Mouse (Mus musculus) ovary, postnatal 10 days (tissue): Measurements from ENCODE around the gene Ptpn23.
A peak's percentile ranks its signal among the peaks of the same experiment; 100 is the strongest.
"Not testable (repeated sequence)": the region's sequence is repeated elsewhere in the genome, so short reads cannot be mapped to it uniquely, and the experiment has no call there.

Experiments
- DNase-seq: peaks from one replicate; pipeline ENCODE4 v3.0.0; 2022; ENCODE audit warnings: low spot score

Ptpn23 gene

GRCm38 (mm10) chr9:110408099-110408773, at the start of gene Ptpn23:
Ptpn23 (minus strand) TSS chr9:110408213.
- peak; percentile 79 for DNase-seq

GRCm38 (mm10) chr9:110452523-110452922, 44.5 kb upstream of the Ptpn23 start:
- DNase-seq: no peak

DNA sequence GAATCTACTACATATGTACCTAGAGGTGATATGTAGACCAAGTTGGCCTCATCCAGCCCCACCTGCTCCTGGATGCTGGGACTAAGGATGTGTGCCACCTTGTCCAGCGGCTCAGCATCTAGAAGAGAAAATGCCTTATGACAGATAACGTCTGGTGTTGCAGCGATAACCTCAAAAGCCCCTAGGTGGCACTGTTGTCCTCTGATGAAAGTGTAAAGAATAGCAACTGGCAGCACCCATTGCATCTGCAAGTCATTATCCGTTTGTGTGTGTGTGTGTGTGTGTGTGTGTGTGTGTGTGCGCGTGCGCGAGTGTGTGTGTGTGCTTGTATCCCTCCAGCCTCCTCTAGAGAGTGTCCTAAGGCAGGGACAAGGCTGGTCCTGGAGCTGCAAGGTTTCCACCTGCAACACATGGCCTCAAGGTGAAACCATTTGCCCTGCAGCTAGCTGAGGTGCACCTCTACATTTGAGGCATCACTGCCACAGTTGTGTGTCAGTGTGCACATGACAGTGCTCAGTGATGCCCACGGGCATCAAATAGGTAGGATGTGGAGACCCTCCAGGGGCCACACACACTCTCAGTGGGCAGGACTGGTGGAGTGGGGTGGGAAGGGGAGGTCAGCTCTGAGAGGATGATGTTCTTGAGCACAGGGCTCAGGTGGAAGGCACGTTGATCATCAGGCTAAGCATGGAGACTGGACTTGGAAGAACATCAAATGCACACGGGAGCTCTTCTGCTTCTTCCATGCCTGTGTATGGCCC, 41.0 kb upstream of the Ptpn23 start:
- peak; percentile 19 for DNase-seq

DNA sequence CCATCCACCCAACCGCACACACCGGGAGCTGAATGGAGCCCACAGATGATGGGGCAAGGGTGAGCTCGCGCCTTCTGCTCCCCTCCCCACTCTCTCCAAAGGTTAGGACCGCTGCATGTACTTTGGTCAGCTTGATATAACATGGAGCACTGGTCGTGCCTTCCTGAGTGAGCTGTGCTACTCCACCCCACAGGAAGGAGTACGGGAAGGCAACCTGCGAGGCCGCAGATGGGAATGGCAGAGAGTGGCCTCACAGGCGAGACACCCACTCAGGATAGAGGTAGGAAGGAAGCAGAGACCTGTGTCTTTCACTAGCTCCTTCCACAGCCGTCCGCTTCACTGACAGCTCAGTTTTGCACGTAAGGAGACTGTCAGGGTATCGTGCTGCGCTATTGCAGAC, 40.3 kb upstream of the Ptpn23 start:
- no peak for DNase-seq

GRCm38 (mm10) chr9:110440559-110440958, 32.5 kb upstream of the Ptpn23 start:
- DNase-seq: no peak

DNA sequence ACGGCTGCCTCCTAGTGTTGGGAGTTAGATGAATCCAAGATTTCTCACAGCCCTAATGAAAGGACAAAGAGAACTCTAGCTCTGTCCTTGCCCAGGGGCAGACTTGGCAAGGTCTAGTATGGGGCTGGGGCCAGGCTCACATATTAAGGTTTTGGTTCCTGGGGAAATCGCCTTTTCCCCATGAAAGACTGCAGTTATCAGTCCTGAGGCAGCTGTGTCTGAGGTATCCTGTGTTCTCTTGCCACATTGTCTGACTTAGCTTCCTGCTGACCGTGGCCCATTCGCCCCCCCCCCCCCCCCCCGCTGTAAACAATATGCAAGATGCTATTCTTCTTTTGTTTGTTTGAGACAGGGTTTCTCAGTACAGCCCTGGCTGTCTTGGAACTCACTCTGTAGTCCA, 32.0 kb upstream of the Ptpn23 start:
- no peak for DNase-seq

GRCm38 (mm10) chr9:110436041-110436440, 28.0 kb upstream of the Ptpn23 start:
- DNase-seq: no peak

GRCm38 (mm10) chr9:110433045-110433444, 25.0 kb upstream of the Ptpn23 start:
- DNase-seq: no peak

DNA sequence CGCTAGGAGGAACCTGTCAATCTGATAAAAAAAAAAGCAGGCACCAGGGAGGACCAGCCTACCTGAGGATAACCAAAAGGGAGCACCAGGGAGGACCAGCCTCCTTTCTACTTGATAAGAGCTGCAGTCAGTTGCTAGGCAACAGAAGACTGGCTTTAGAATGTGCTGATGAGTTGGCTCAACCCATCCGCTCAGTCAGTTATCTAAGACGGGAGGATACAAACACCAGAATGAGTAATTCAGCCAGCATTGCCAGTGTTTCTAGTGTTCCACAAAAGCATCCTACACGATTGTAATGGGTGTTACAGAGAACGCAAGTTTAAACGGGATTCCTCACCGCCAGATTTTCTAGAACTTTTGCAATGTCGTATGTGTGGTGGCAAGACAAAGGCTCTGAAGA, 23.2 kb upstream of the Ptpn23 start:
- DNase-seq: no peak

GRCm38 (mm10) chr9:110419511-110420112, 11.6 kb upstream of the Ptpn23 start, which contains the start of gene Ngp:
Ngp (plus strand) TSS chr9:110419747.
- no peak for DNase-seq

DNA sequence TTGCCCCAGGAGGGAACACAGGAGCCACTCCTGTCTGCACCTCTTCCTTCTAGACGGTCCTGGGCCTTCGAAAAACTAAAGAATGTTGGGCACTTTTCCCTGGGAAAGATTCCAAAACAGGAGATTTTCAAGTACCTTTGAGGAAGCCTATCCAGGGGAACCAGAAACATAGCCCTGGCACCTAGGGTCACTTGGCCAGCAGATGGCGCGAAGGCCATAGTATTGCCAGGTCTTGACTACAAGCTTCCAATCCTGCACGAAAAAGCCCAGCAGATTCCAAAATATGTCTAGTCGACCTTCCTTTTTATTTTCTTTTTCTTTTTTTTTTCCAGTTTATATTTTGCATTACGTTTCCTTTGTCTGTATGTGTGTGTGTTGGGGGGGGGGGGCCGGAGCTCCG, 5.8 kb upstream of the Ptpn23 start:
- no peak for DNase-seq

- no peak for DNase-seq
These were observed 4.9 kb upstream of the Ptpn23 start for GRCm38 (mm10) chr9:110412926-110413325.

- peak; percentile 37 for DNase-seq
These were observed 3.2 kb upstream of the Ptpn23 start for GRCm38 (mm10) chr9:110410908-110411887.

DNA sequence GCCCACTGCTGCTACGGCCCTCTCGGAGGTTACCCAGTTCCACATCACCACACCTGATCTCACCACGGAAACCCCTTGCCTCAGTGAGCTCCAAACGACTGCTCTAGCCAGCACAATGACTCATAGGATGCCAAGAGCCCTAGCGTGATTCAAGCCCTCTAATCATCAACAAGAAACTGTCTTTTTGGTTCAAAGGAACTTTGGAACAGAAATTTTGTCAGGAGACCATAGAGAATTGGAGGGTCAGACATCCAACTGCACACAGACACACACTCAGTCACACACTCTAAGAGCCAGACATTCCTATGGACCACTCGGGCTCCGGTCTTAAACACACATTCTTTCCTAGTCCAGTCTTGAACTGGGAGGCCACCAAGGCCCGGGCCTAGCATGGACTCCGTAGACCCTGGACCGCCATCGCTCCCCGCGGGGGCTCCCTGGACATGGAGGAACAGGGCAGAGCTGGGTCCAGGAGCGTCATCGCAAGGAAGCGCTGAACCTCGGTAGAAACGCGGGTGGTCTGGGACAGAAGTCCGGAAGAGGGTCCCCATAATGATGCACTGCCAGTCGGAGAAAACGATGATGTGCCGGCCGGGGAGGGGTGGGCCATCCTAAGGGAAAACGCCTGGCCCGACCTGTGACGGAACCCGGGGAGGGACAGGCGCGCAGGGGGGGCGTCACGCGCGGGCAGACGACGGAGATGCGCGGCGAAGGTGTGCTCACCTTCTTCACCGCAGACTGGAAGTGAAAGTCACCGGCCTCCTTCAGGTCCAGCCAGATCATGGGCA, 508 bp downstream of the Ptpn23 start:
- peak; percentile 31 for DNase-seq

- DNase-seq: not testable (repeated sequence)
These were observed 4.8 kb downstream of the Ptpn23 start for GRCm38 (mm10) chr9:110403240-110403639.

DNA sequence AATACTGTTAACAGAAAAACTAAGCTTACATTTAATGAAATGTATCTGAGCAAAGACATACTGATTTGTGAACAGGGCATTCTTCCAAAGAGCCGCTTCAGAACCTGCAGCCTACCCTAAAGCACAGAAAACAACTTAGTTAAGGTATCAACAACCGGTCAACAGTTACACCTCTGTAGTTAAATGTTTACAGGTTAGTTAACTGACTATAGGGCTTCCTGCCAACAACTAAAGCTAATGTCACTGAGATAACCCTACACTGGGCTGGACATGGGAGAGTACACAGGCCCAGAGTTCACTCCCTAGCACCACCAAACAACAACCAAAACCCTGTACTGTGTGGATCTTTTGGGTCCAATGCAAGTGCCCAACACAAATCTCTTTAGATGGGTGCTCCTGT, 5.3 kb downstream of the Ptpn23 start:
- no peak for DNase-seq

GRCm38 (mm10) chr9:110400650-110401049, 7.4 kb downstream of the Ptpn23 start:
- no peak for DNase-seq

DNA sequence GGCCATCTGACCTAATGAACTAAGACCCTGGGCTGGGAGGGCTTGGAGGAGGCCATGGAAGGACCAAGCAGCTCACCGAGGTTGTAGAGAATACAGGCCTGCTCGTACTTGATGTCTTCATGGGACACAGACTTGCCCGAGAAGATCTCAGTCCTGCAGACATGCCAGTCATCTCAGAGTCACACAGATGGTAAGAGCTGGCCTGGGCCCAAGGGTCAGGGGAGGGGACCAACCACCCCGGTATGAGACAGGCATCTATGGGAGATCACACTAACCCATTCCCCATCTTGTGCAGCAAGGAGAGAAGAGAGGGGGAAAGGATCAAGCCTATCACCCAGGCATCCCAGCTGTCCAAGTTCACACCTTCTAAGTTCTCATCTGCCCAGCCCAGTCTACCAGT, 14.7 kb downstream of the Ptpn23 start:
- no peak for DNase-seq

DNA sequence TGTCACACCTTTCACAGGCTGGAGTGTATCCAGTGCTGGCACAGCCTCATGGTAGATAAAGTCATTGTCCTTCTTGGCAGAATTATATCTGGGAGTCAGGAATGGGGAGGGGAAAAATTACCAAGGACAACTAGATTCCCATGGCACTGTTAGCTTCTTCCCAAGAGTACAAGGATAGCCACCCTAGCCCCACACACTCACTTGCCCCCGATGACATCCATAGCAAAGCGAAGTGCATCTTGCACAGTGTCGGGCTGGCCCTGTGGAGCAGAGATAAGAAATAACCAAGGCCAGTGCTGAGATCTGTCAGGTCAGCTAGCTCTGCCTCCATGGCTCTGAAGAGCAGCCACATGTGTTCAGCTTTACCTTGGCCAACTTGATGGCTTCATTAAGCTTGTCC, 17.2 kb downstream of the Ptpn23 start:
- no peak for DNase-seq

DNA sequence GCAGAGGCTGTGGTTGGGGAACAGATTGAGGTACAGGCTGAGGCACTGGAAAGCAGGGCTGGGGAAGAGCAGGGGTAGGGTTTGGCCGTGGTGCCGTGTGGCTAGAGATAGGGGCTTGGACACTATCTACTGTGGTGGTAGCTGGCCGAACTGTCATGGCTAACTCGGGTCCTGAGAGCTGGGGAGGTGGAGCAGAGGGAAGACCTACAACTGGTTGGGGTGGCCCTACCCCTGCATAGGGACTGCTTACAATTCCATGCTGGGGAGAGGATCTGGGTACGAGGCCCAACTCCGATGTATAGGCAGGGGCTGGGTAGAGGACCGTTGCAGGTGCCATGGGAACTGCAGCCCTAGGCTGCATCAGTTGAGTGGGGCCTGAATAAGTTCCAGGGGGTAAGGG, 20.0 kb downstream of the Ptpn23 start:
- DNase-seq: no peak

DNA sequence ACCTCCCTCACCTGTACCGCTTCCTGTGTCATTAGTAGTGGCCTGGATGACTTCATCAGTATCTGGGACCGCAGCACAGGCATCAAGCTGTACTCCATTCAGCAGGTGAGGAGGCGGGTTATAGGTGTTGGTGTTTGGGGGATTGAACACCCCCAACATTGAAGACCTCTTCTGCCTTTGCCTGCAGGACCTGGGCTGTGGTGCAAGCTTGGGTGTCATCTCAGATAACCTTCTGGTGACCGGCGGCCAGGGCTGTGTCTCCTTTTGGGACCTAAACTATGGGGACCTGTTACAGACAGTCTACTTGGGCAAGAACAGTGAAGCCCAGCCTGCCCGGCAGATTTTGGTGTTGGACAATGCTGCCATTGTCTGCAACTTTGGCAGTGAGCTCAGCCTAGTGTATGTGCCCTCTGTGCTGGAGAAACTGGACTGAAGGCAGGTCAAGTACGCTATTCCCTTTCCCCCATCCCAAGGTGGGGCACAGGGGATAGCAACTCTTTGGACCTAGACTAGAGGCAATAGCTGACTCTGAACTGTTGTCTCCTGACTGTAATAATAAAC, 23.6 kb downstream of the Ptpn23 start:
- DNase-seq: no peak
